Mouse (Mus musculus) naive thymus-derived CD4-positive, alpha-beta T cell, adult 2 months (primary cell): Measurements from ENCODE around the gene Tex26.

Source experiments
- DNase-seq: peaks from one replicate; pipeline ENCODE4 v3.0.0-alpha.2; 2011; ENCODE audit warnings: low read depth

Gene Tex26

DNA sequence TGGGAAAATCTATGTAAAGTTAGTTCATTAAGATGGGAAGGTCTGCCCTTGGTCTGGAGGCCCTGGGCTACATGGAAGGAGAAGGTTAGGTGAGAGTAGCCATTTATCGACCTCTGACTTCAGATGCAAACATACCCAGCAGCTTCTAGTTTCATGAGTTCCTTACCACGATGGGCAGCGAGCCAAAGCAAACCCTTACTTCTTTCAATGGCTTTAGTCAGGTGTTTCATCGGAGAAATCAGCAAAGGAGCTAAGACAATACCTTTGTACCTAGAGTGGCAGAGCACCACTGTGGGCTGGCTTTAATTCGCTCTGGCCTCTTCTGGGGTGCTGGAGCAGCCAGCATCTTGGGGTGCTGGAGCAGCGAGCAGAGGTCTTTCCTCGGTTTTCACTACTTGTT is 5.8 kb upstream of the Tex26 start:
- peak; percentile 24 for DNase-seq

- peak; percentile 53 for DNase-seq
These were observed 5.2 kb upstream of the Tex26 start for GRCm38 (mm10) chr5:149434141-149434690.

DNA sequence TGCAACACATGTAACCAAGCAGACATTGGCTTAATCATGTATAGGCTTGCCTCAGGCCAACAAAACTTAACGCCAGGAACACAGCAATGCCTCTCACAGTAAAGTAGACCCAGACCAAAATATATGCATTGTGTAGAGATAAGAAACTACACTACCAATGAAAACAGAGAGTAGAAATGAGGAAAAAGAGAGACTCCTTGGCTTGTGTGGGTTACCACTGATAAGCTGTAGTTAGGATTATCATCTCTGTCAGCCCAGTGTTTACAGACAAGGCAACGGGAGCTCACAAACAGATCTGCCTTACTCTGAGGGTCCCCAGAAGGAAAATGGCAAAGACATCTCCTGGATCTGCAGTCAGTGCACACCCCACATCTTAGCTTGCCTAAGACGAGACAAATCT is 2.9 kb upstream of the Tex26 start:
- DNase-seq = no peak

GRCm38 (mm10) chr5:149437150-149437549 is 2.3 kb upstream of the Tex26 start:
- no peak for DNase-seq

DNA sequence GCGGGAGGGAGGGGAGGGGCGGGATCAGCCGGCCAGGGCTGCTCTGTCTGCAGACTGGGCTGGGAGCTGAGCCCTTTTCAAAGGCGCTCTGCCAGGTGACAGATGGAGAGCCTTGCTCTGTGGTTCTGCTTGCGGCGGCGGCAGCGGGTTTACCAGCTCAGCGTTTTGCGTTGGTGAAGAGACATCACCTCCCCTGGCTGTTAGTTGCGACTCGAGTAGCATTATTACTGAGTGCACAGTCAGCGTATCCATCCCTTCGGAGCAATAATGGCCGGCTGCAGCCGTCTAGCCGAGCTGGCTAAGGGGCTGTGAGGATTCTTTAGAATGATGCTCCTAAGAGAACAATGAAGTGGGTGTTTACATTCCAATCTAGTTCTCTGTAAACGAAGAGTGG is 717 bp downstream of the Tex26 start:
- peak; percentile 30 for DNase-seq

DNA sequence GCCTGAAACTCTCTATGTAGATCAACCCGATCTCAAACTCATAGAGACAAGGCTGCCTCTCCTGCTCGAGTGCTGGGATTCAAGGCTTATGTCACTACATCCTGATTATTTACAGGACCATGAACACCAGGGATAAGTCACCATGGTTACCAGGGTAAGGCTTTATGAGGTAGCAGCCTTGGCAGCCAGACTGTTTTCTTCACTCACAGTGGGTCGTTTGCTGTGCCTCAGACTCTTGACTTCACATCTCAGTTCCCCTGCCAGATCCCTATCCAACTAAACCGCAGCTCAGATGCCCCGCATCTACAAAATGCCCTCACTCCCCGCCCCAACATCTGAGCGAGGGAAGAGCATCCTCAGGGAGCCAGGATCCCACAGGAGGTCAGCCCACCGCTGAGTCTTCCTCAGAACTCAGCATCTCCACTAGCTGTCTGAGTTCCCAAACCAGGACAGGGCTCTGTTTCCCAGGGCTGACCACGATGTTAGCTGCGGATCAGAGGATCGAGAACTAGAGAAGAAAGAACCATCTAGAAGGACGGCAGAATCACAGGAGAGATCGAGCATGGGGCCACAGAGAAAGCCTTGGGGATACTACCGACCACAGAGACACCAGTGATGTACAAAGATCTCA is 2.3 kb downstream of the Tex26 start:
- DNase-seq = no peak

DNA sequence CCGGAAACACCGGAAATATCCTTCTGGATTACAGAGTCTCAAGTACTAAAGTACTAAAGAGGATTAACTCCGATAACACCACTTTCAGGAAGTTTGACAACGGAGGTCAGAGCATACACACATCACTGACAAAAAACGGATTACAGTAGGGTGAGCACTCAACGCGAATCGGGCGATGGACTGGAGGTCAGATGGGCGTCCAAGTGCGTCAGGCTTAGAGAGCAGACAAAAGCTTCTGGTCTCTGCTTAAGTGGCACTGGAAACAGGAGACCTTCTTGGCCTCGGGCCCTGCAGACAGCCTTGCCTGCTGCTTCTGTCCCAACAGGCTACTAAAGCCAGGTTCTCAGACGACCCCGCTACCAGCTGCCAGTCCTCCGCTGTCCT is 2.8 kb downstream of the Tex26 start:
- DNase-seq = no peak

GRCm38 (mm10) chr5:149444451-149444850 is 5.0 kb downstream of the Tex26 start:
- no peak for DNase-seq

- DNase-seq = no peak
These were observed 7.0 kb downstream of the Tex26 start for GRCm38 (mm10) chr5:149446495-149446894.

DNA sequence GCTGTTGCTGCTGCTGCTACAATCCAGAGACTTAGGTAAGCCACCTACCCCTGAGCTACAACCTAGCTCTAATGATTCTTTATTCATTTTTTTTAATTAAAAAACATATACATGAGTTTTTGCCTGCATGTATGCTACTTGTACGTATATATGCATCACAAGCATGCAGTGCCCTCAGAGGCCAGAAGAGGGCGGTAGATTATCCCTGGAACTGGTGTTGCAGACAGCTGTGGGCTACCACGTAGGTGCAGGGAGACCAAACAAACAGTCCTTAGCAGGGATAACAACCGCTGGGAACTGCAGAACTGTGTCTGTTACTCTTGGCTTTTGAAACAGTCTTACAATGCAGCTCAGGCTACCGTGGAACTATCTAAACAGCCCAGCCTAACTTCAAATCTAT is 8.3 kb downstream of the Tex26 start:
- peak; percentile 28 for DNase-seq

- DNase-seq = no peak
These were observed 9.9 kb downstream of the Tex26 start for GRCm38 (mm10) chr5:149449406-149449805.

GRCm38 (mm10) chr5:149451209-149451681 is 11.8 kb downstream of the Tex26 start:
- no peak for DNase-seq

DNA sequence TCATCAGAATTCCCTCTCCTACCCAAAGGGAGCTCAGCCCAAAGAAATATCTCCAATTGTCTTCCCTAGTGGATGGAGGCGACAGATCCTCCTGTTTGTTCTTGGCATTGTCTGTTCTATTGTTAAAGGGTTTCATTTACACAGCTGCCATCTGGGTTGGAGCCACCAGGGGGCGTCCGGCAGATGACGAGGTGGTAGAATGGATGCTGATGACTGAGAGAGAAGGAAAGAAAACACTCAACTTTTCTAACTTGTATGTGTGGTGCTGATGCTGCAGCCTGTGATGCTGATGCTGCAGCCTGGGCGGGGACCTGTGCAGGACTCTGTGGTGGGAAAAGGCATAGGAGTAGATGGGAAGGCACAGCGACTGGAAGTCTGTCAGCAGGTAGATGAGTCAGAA is 14.8 kb downstream of the Tex26 start:
- peak; percentile 82 for DNase-seq

- DNase-seq = no peak
These were observed 17.1 kb downstream of the Tex26 start for GRCm38 (mm10) chr5:149456544-149456943.

DNA sequence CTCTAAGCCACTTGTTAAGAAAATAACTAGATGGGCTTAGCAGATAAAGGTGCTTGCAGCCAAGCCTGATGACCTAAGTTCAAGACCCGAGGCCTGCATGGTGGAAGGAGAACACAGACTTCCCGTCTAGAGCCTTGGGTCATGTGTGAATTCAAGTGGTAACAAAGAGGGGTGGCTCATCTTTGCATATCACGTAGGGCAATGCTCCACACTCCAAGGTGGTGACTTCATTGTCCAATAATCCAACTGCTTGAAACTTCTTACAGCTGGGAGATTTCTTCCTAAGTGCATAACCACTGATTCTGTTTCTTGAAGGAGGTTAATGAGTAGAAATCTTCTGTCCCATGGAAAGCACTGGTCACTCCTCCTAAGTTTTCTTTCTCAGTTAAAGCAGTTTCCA is 22.6 kb downstream of the Tex26 start:
- DNase-seq = no peak

DNA sequence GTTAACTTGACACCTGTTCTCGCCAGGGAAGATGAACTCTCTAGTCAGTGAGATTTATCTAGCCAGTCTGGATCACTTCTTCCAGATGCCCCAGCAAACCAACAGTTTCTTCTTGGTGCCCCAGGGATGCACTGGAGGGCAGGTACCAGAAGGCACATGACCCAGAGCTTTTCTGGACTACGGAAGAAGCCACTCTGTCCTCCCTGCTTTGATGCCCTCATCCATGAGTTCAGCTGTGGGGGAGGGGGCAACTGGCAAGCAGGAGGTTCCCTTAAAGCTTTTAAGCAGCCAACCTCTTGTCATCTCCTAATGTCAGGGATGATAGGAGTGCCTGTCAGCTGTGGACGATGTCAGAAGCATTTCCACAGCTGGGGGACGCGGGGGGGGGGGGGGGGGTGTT is 25.8 kb downstream of the Tex26 start:
- no peak for DNase-seq

DNA sequence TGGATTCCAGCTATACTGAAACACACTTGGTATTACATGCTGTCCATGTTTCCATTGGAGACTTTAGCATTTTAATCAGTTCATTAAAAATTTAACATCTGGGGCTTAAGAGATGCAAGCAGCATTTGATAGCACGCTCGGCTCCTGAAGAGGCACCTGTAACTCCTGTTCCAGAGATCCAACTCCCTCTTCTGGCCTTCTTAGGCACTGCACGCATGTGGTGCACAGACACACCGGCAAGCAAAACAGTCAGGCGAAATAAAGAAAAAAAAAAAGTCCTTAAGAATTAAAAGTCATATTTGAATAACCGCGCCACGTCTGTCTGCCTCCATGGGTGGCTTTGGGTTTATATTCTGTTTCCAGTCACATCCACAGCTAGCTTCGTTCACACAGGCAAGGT is 34.7 kb downstream of the Tex26 start:
- no peak for DNase-seq

GRCm38 (mm10) chr5:149474701-149475468 is 35.4 kb downstream of the Tex26 start:
- DNase-seq = no peak

DNA sequence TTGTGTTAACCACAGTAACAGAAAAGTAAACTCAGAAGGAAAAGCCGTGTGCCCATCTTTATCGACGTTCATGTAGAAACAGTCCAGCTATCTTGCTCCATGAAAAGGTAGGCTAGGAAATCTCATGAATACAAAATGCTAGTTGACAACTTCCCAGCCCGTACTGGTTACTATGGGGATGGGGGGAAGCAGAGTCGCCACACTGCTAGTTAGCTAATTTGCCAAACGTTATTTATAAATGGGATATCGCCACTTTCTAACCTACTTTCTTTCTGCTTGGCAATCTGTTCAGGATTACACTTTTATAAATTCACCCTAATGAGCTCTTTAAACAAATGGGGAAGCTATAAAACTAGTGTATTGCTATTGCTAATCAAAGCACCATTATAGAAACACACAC is 42.5 kb downstream of the Tex26 start:
- DNase-seq = no peak

DNA sequence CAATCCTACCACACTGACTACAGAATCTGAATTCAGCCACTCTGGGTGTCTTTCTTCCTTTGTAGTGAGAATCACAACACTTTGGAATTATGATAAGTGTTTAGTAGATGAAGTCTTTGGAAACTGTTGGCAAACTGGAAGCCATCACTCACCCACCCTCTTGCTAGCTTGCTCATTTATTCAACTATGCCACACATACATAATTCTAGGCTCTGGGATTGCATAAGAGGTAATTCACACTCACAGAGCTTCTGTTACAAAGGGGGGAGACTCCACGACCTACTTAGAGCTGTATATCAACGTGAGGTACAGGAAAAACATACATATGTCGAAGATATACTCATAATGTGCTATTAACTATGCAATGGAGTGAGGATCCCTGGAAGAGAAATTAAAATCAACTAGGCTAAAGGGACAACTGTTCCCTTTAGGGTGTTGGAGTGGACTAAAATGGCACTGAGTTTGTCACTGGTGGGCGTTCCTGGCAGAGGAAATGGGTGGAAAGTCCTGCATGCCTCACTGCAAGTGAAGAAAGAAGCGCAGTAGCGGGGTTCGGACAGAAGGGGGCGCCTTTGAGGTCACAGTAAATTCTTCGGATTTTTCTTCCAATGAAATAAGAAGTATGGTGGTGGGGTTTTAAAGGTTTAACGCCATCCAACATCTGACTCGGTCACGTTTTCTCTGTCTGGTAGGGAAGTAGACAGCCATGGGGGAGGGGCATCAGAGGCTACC is 44.0 kb downstream of the Tex26 start:
- DNase-seq = peak; percentile 46

- no peak for DNase-seq
These were observed 44.8 kb downstream of the Tex26 start for GRCm38 (mm10) chr5:149484270-149484669.

GRCm38 (mm10) chr5:149485447-149485846 is 46.0 kb downstream of the Tex26 start:
- no peak for DNase-seq
